ENCODE assay signal across 9 mouse cellular contexts in the genomic region with DNA sequence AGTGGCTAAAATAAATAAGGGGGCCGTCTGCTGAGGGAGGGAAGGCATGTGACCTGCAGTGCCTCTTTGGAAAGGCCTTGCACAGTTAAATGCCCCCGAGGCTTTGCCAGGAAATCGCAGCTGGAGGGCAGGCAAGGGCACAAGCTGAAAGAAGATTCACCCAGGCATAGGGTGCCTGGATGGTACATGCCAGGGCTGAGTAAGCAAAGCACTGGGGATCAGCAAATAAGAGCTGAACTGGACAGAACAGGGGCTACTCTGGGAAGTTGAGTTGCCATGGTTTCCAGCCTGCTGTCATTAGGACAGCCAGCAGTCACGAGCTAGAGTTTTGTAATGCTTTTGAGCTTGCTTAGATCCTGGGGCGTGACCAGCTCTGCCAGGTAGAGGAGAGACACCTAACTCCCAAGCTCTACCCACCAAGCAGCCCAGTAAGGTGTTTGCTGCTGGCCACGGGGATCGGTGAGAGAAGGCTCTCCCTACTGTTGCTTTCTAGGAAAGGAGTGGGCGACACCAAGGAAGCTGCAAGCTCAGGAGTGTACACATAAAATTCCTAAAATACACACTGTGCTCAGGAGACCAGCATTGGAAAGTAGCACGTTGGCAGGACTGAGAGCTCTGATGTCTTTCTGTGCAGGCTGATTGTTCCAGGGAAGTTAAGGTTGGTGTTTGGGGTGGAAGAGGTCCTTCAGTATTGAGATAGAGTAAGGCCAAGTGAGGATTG. TPM values are rescaled to one million over a fixed set of nuclear protein-coding genes. Genes with fewer than 3 reads are reported as not detected.
A peak's percentile ranks its signal among the peaks of the same experiment; 100 is the strongest.
DNase-seq lines count a peak whose midpoint lies in the region; ATAC-seq and TF ChIP-seq lines count a peak whose summit lies in the region.
"Had no signal": no experiment of that assay in that cellular context is flagged by ENCODE, and none has a peak within 500 bp of the region (broad histone marks: within the 10 kb centered on the region; RNA-seq: fewer than 3 reads in every experiment).

No protein-coding gene starts in this region.

- no peak overlapping the region for H3K4me2 ChIP-seq in forebrain, postnatal 0 days (ENCODE audit: low read depth)
- no peak overlapping the region for H3K4me2 ChIP-seq in forebrain, embryonic 11.5 days (ENCODE audit: low read depth, low read length, severe bottlenecking)
- no peak overlapping the region for H3K4me2 ChIP-seq in liver, embryonic 16.5 days (ENCODE audit: low read depth, low read length)

- DNase-seq in forebrain, postnatal 0 days: no peak
- no peak for DNase-seq in forebrain, embryonic 11.5 days (ENCODE audit: low spot score)
- peak; percentile 90 for DNase-seq in liver, adult 2 months (ENCODE audit: extremely low read depth, low read depth, low spot score)
- DNase-seq in liver: no peak
- DNase-seq in kidney, adult 8-10 months: peak; percentile 75 to 85
- no peak for DNase-seq in forebrain, embryonic 10.5 days (ENCODE audit: extremely low spot score, low spot score)
- DNase-seq: B cell, adult 2 months had no signal

- TF ChIP-seq CTCF in forebrain, postnatal 0 days (IDR thresholded peaks at IDR 0.05; ENCODE audit: low read depth): no peak
- 0 out of 2 replicates have a peak, but pooled peaks have one; percentile 1 for TF ChIP-seq CTCF in liver, adult 2 months (IDR thresholded peaks at IDR 0.05; ENCODE audit: low read depth, low read length)

- no peaks in the 10 kb centered on the region for H3K9me3 ChIP-seq in forebrain, postnatal 0 days (ENCODE audit: low read length)
- H3K9me3 ChIP-seq in forebrain, embryonic 11.5 days (ENCODE audit: control insufficient read depth, low read length): no peaks in the 10 kb centered on the region
- no peaks in the 10 kb centered on the region for H3K9me3 ChIP-seq in liver, embryonic 16.5 days (replicated peaks; ENCODE audit: control insufficient read depth, low read length)
- H3K9me3 ChIP-seq in forebrain, embryonic 10.5 days: no peaks in the 10 kb centered on the region

- H3K4me1 ChIP-seq in forebrain, postnatal 0 days (ENCODE audit: insufficient read depth): no peaks in the 10 kb centered on the region
- no peaks in the 10 kb centered on the region for H3K4me1 ChIP-seq in forebrain, embryonic 11.5 days (replicated peaks; ENCODE audit: control insufficient read depth, insufficient read depth, low read length)
- peaks cover 11% of the 10 kb centered on the region; the same call in 1 of the 2 replicates for H3K4me1 ChIP-seq in liver, adult 2 months (ENCODE audit: control insufficient read depth, insufficient read depth, low read length)
- peaks cover 4% of the 10 kb centered on the region for H3K4me1 ChIP-seq in liver, embryonic 16.5 days (ENCODE audit: control insufficient read depth, low read depth, low read length)
- H3K4me1 ChIP-seq in forebrain, embryonic 10.5 days: no peaks in the 10 kb centered on the region

- WGBS in forebrain, postnatal 0 days: 79% methylated on average over 9 of the region's 9 CpGs
- WGBS in forebrain, embryonic 11.5 days: 83% methylated on average over 9 of the region's 9 CpGs
- WGBS in liver, adult 2 months: 19% methylated on average over 9 of the region's 9 CpGs
- WGBS in liver, embryonic 16.5 days (ENCODE audit: insufficient replicate concordance): 62% methylated on average over 9 of the region's 9 CpGs
- WGBS in forebrain, embryonic 10.5 days: 87% methylated on average over 9 of the region's 9 CpGs

- no peak for TF ChIP-seq POLR2A in liver, adult 2 months (IDR thresholded peaks at IDR 0.05; ENCODE audit: extremely low read depth, insufficient read depth, low read length)

- H3K27me3 ChIP-seq in forebrain, postnatal 0 days (ENCODE audit: insufficient read depth, low read length): no peaks in the 10 kb centered on the region
- H3K27me3 ChIP-seq in forebrain, embryonic 11.5 days (ENCODE audit: control insufficient read depth, insufficient read depth, low read length): no peaks in the 10 kb centered on the region
- H3K27me3 ChIP-seq in liver, adult 2 months (ENCODE audit: control insufficient read depth, insufficient read depth, low read length): no peaks in the 10 kb centered on the region
- no peaks in the 10 kb centered on the region for H3K27me3 ChIP-seq in liver, embryonic 16.5 days (ENCODE audit: control insufficient read depth, insufficient read depth, low read depth, low read length)
- H3K27me3 ChIP-seq in forebrain, embryonic 10.5 days (ENCODE audit: poor library complexity, severe bottlenecking): no peaks in the 10 kb centered on the region

- peaks cover 29% of the 10 kb centered on the region for H3K36me3 ChIP-seq in forebrain, postnatal 0 days (ENCODE audit: insufficient read depth)
- H3K36me3 ChIP-seq in forebrain, embryonic 11.5 days (ENCODE audit: control insufficient read depth, insufficient read depth, low read length): peaks cover 4% of the 10 kb centered on the region; the same call in 1 of the 2 replicates
- H3K36me3 ChIP-seq in liver, adult 2 months (ENCODE audit: control insufficient read depth, insufficient read depth, low read length): peaks cover 10% of the 10 kb centered on the region
- peaks cover 23% of the 10 kb centered on the region for H3K36me3 ChIP-seq in liver, embryonic 16.5 days (ENCODE audit: control insufficient read depth, insufficient read depth)
- peaks cover 61% of the 10 kb centered on the region for H3K36me3 ChIP-seq in forebrain, embryonic 10.5 days (replicated peaks)

- no peaks in the 10 kb centered on the region for H3K79me2 ChIP-seq in liver, adult 2 months (ENCODE audit: control insufficient read depth, insufficient read depth, low read length)

- H3K27ac ChIP-seq in forebrain, postnatal 0 days (ENCODE audit: low read depth, low read length): no peak overlapping the region
- H3K27ac ChIP-seq in forebrain, embryonic 11.5 days (ENCODE audit: low read depth, low read length): no peak overlapping the region
- peak overlapping the region; percentile 63 for H3K27ac ChIP-seq in liver, adult 2 months (replicated peaks; ENCODE audit: insufficient read depth, low read depth, low read length)
- H3K27ac ChIP-seq in liver, embryonic 16.5 days (ENCODE audit: low read length): 0 out of 2 replicates have a peak overlapping the region, but pooled peaks have one; percentile 17
- no peak overlapping the region for H3K27ac ChIP-seq in forebrain, embryonic 10.5 days

- no peak overlapping the region for H3K4me3 ChIP-seq in forebrain, postnatal 0 days (ENCODE audit: low read depth, low read length)
- H3K4me3 ChIP-seq in forebrain, embryonic 11.5 days (ENCODE audit: low read depth, low read length): no peak overlapping the region
- no peak overlapping the region for H3K4me3 ChIP-seq in liver, adult 2 months (ENCODE audit: insufficient read depth, low read depth, low read length)
- H3K4me3 ChIP-seq in liver, embryonic 16.5 days (ENCODE audit: low read depth, low read length): no peak overlapping the region
- no peak overlapping the region for H3K4me3 ChIP-seq in forebrain, embryonic 10.5 days

- H3K9ac ChIP-seq in forebrain, postnatal 0 days: no peak overlapping the region
- H3K9ac ChIP-seq in forebrain, embryonic 11.5 days (ENCODE audit: low read length): no peak overlapping the region
- no peak overlapping the region for H3K9ac ChIP-seq in liver, adult 2 months (ENCODE audit: low read depth, low read length)
- H3K9ac ChIP-seq in liver, embryonic 16.5 days (ENCODE audit: low read depth, low read length): no peak overlapping the region

- 0 out of 2 replicates have a peak, but pooled peaks have one; percentile 18 for ATAC-seq in forebrain, postnatal 0 days
- no peak for ATAC-seq in forebrain, embryonic 11.5 days (replicated peaks; ENCODE audit: low FRiP score)
- ATAC-seq in liver, embryonic 16.5 days (ENCODE audit: low read depth): peak; percentile 69
- no peak for ATAC-seq in cerebellum, adult (ENCODE audit: insufficient number of reproducible peaks, low FRiP score, low TSS enrichment)

RNA-seq across cellular contexts. Expression of gene Plekhg5, which starts 9.7 kb away (rescaled TPM):
- 16.6 and 18.6 TPM in 2 replicates for total RNA-seq in forebrain, postnatal 0 days (2014; rRNA removed)
- 9.2 and 12.8 TPM in 2 replicates for polyA plus RNA-seq in forebrain, postnatal 0 days (2015; fragmentation: Nextera tagmentation; extraction: Ambion mirVana)
- 8.0 and 8.2 TPM in 2 replicates for polyA plus RNA-seq in forebrain, embryonic 11.5 days (2014; fragmentation: Nextera tagmentation; extraction: Ambion mirVana)
- 2.4 and 3.2 TPM in 2 replicates for total RNA-seq in liver, adult 2 months (2014; rRNA removed)
- 3.2 and 6.6 TPM in 2 replicates for polyA plus RNA-seq in liver, adult 2 months (2012; rRNA removed)
- 4.8 and 5.1 TPM in 2 replicates for polyA plus RNA-seq in liver, embryonic 16.5 days (2015; fragmentation: Nextera tagmentation; extraction: Ambion mirVana)
- polyA plus RNA-seq in forebrain, embryonic 10.5 days (2016; fragmentation: Nextera tagmentation; extraction: Ambion mirVana): 9.6 and 9.8 TPM in 2 replicates

RNA-seq across cellular contexts. Expression of gene Nol9, which starts 23.4 kb away (rescaled TPM):
- 26.9 and 31.8 TPM in 2 replicates for total RNA-seq in forebrain, postnatal 0 days (2014; rRNA removed)
- polyA plus RNA-seq in forebrain, postnatal 0 days (2015; fragmentation: Nextera tagmentation; extraction: Ambion mirVana): 14.9 and 20.1 TPM in 2 replicates
- polyA plus RNA-seq in forebrain, embryonic 11.5 days (2014; fragmentation: Nextera tagmentation; extraction: Ambion mirVana): 41.0 and 41.9 TPM in 2 replicates
- 6.1 and 7.7 TPM in 2 replicates for total RNA-seq in liver, adult 2 months (2014; rRNA removed)
- 9.8 and 12.3 TPM in 2 replicates for polyA plus RNA-seq in liver, adult 2 months (2012; rRNA removed)
- 10.5 and 11.5 TPM in 2 replicates for polyA plus RNA-seq in liver, embryonic 16.5 days (2015; fragmentation: Nextera tagmentation; extraction: Ambion mirVana)
- 42.0 and 43.0 TPM in 2 replicates for polyA plus RNA-seq in forebrain, embryonic 10.5 days (2016; fragmentation: Nextera tagmentation; extraction: Ambion mirVana)

RNA-seq across cellular contexts. Expression of gene Tas1r1, which starts 24.2 kb away (rescaled TPM):
- total RNA-seq in forebrain, postnatal 0 days (2014; rRNA removed): 0.54 and 1.00 TPM in 2 replicates
- 1.1 and 1.5 TPM in 2 replicates for polyA plus RNA-seq in forebrain, postnatal 0 days (2015; fragmentation: Nextera tagmentation; extraction: Ambion mirVana)
- polyA plus RNA-seq in forebrain, embryonic 11.5 days (2014; fragmentation: Nextera tagmentation; extraction: Ambion mirVana): 0.24 and 0.67 TPM in 2 replicates
- not detected in 2 replicates for total RNA-seq in liver, adult 2 months (2014; rRNA removed)
- not detected in 2 replicates for polyA plus RNA-seq in liver, adult 2 months (2012; rRNA removed)
- polyA plus RNA-seq in liver, embryonic 16.5 days (2015; fragmentation: Nextera tagmentation; extraction: Ambion mirVana): 0.11 and 0.12 TPM in 2 replicates
- 0.48 and 0.79 TPM in 2 replicates for polyA plus RNA-seq in forebrain, embryonic 10.5 days (2016; fragmentation: Nextera tagmentation; extraction: Ambion mirVana)

RNA-seq across cellular contexts. Expression of gene Zbtb48, which starts 35.1 kb away (rescaled TPM):
- 10.5 and 10.9 TPM in 2 replicates for total RNA-seq in forebrain, postnatal 0 days (2014; rRNA removed)
- 13.5 and 14.2 TPM in 2 replicates for polyA plus RNA-seq in forebrain, postnatal 0 days (2015; fragmentation: Nextera tagmentation; extraction: Ambion mirVana)
- 20.7 and 26.7 TPM in 2 replicates for polyA plus RNA-seq in forebrain, embryonic 11.5 days (2014; fragmentation: Nextera tagmentation; extraction: Ambion mirVana)
- 12.0 and 16.0 TPM in 2 replicates for total RNA-seq in liver, adult 2 months (2014; rRNA removed)
- polyA plus RNA-seq in liver, adult 2 months (2012; rRNA removed): 11.8 and 16.6 TPM in 2 replicates
- polyA plus RNA-seq in liver, embryonic 16.5 days (2015; fragmentation: Nextera tagmentation; extraction: Ambion mirVana): 8.0 and 11.1 TPM in 2 replicates
- 24.1 and 24.4 TPM in 2 replicates for polyA plus RNA-seq in forebrain, embryonic 10.5 days (2016; fragmentation: Nextera tagmentation; extraction: Ambion mirVana)

RNA-seq across cellular contexts. Expression of gene Tnfrsf25, which starts 53.2 kb away (rescaled TPM):
- 1.4 TPM in 1 of 2 replicates, not detected in the other for total RNA-seq in forebrain, postnatal 0 days (2014; rRNA removed)
- 0.19 and 0.30 TPM in 2 replicates for polyA plus RNA-seq in forebrain, postnatal 0 days (2015; fragmentation: Nextera tagmentation; extraction: Ambion mirVana)
- polyA plus RNA-seq in forebrain, embryonic 11.5 days (2014; fragmentation: Nextera tagmentation; extraction: Ambion mirVana): 0.49 TPM in 1 of 2 replicates, not detected in the other
- total RNA-seq in liver, adult 2 months (2014; rRNA removed): 0.13 and 0.28 TPM in 2 replicates
- 0.54 and 0.72 TPM in 2 replicates for polyA plus RNA-seq in liver, adult 2 months (2012; rRNA removed)
- 0.12 and 0.25 TPM in 2 replicates for polyA plus RNA-seq in liver, embryonic 16.5 days (2015; fragmentation: Nextera tagmentation; extraction: Ambion mirVana)
- 0.72 and 0.96 TPM in 2 replicates for polyA plus RNA-seq in forebrain, embryonic 10.5 days (2016; fragmentation: Nextera tagmentation; extraction: Ambion mirVana)

Comparison
In these comparisons a context has a peak if more than half of its experiments do, and no peak if none do; other contexts are left out.
1. ATAC-seq: peak in forebrain, postnatal 0 days (single experiment) and liver, embryonic 16.5 days (single experiment); none in forebrain, embryonic 11.5 days (single experiment) and cerebellum, adult (single experiment).
2. DNase-seq: peak in liver, adult 2 months (single experiment) and kidney, adult 8-10 months (2 of 2); none in forebrain, postnatal 0 days (single experiment), forebrain, embryonic 11.5 days (single experiment), liver (single experiment) and forebrain, embryonic 10.5 days (single experiment).
3. H3K27ac ChIP-seq: peak in liver, adult 2 months (single experiment) and liver, embryonic 16.5 days (single experiment); none in forebrain, postnatal 0 days (single experiment), forebrain, embryonic 11.5 days (single experiment) and forebrain, embryonic 10.5 days (single experiment).